Mouse (Mus musculus): ENCODE measurements at regions not wholly inside any gene's neighbourhood (a gene's known extent, or its start where the extent isn't known, plus 50 kb on each side); places are given as distances from the start of the nearest gene placed in this dataset.

- in situ Hi-C loops (cut with MboI; ENCODE audit: unreplicated experiment in 2 of 2): loop anchor here in 1 of 2 experiments (25.0 kb wide), 1 partner anchor 119 kb away; no protein-coding TSS in a partner anchor
Observed at GRCm38 (mm10) chr3:15181111-15181510, 151.0 kb downstream of the Gm9733 start.

GRCm38 (mm10) chr3:15186731-15187130, 145.4 kb downstream of the Gm9733 start:
- in situ Hi-C loops (cut with MboI; ENCODE audit: unreplicated experiment in 2 of 2): loop anchor here in 1 of 2 experiments (25.0 kb wide), 1 partner anchor 124 kb away; no protein-coding TSS in a partner anchor

- in situ Hi-C loops (cut with MboI; ENCODE audit: unreplicated experiment in 2 of 2): loop anchor here (5.0 to 25.0 kb wide), 3 partner anchors 132 to 307 kb away; partner anchors contain the start of gene Car2 (in 2 of the 2)
Observed at GRCm38 (mm10) chr3:15194362-15194761, 137.7 kb downstream of the Gm9733 start.

- in situ Hi-C loops (cut with MboI; ENCODE audit: unreplicated experiment in 2 of 2): loop anchor here (5.0 to 25.0 kb wide), 3 partner anchors 134 to 519 kb away; no protein-coding TSS in a partner anchor
Observed at GRCm38 (mm10) chr3:15196101-15196500, 136.0 kb downstream of the Gm9733 start.

GRCm38 (mm10) chr3:15198086-15198485, 134.0 kb downstream of the Gm9733 start:
- in situ Hi-C loops (cut with MboI; ENCODE audit: unreplicated experiment in 2 of 2): loop anchor here (5.0 to 25.0 kb wide), 3 partner anchors 136 to 521 kb away; no protein-coding TSS in a partner anchor

- in situ Hi-C loops (cut with MboI; ENCODE audit: unreplicated experiment in 2 of 2): loop anchor here (5.0 to 10.0 kb wide), 2 partner anchors 37 to 84 kb away; no protein-coding TSS in a partner anchor
Observed at GRCm38 (mm10) chr3:15200309-15200708, 131.8 kb downstream of the Gm9733 start.

- in situ Hi-C loops (cut with MboI; ENCODE audit: unreplicated experiment in 2 of 2): loop anchor here (5.0 to 10.0 kb wide), 2 partner anchors 36 to 84 kb away; no protein-coding TSS in a partner anchor
Observed at GRCm38 (mm10) chr3:15200990-15201389, 131.1 kb downstream of the Gm9733 start.

GRCm38 (mm10) chr3:15202760-15203159, 129.3 kb downstream of the Gm9733 start:
- in situ Hi-C loops (cut with MboI; ENCODE audit: unreplicated experiment in 2 of 2): loop anchor here (5.0 to 10.0 kb wide), 2 partner anchors 35 to 82 kb away; no protein-coding TSS in a partner anchor

- in situ Hi-C loops (cut with MboI; ENCODE audit: unreplicated experiment in 2 of 2): loop anchor here (10.0 kb wide), 1 partner anchor 79 kb away; no protein-coding TSS in a partner anchor
Observed at GRCm38 (mm10) chr3:15205266-15206229, 126.6 kb downstream of the Gm9733 start.

- in situ Hi-C loops (cut with MboI; ENCODE audit: unreplicated experiment in 2 of 2): no loop called here
Observed at GRCm38 (mm10) chr3:15212357-15212756, 119.7 kb downstream of the Gm9733 start.

GRCm38 (mm10) chr3:15217591-15217990, 114.5 kb downstream of the Gm9733 start:
- in situ Hi-C loops (cut with MboI; ENCODE audit: unreplicated experiment in 2 of 2): no loop called here

- in situ Hi-C loops (cut with MboI; ENCODE audit: unreplicated experiment in 2 of 2): no loop called here
Observed at GRCm38 (mm10) chr3:15219275-15219674, 112.8 kb downstream of the Gm9733 start.

- in situ Hi-C loops (cut with MboI; ENCODE audit: unreplicated experiment in 2 of 2): no loop called here
Observed at GRCm38 (mm10) chr3:15223266-15223665, 108.8 kb downstream of the Gm9733 start.

GRCm38 (mm10) chr3:15224452-15224851, 107.7 kb downstream of the Gm9733 start:
- in situ Hi-C loops (cut with MboI; ENCODE audit: unreplicated experiment in 2 of 2): no loop called here

GRCm38 (mm10) chr3:15228641-15229040, 103.5 kb downstream of the Gm9733 start:
- in situ Hi-C loops (cut with MboI; ENCODE audit: unreplicated experiment in 2 of 2): loop anchor here in 1 of 2 experiments (25.0 kb wide), 1 partner anchor 1341 kb away; no protein-coding TSS in a partner anchor

GRCm38 (mm10) chr3:15230204-15230603, 101.9 kb downstream of the Gm9733 start:
- in situ Hi-C loops (cut with MboI; ENCODE audit: unreplicated experiment in 2 of 2): loop anchor here in 1 of 2 experiments (25.0 kb wide), 1 partner anchor 1343 kb away; no protein-coding TSS in a partner anchor

GRCm38 (mm10) chr3:15231433-15231832, 100.7 kb downstream of the Gm9733 start:
- in situ Hi-C loops (cut with MboI; ENCODE audit: unreplicated experiment in 2 of 2): loop anchor here in 1 of 2 experiments (25.0 kb wide), 1 partner anchor 1344 kb away; no protein-coding TSS in a partner anchor

- in situ Hi-C loops (cut with MboI; ENCODE audit: unreplicated experiment in 2 of 2): loop anchor here (5.0 to 25.0 kb wide), 2 partner anchors 36 to 1351 kb away; no protein-coding TSS in a partner anchor
Observed at GRCm38 (mm10) chr3:15237817-15238432, 94.2 kb downstream of the Gm9733 start.

- in situ Hi-C loops (cut with MboI; ENCODE audit: unreplicated experiment in 2 of 2): loop anchor here (5.0 to 25.0 kb wide), 5 partner anchors 370 to 1355 kb away; no protein-coding TSS in a partner anchor
Observed at GRCm38 (mm10) chr3:15242388-15242787, 89.7 kb downstream of the Gm9733 start.

- in situ Hi-C loops (cut with MboI; ENCODE audit: unreplicated experiment in 2 of 2): loop anchor here (5.0 to 25.0 kb wide), 5 partner anchors 371 to 1356 kb away; no protein-coding TSS in a partner anchor
Observed at GRCm38 (mm10) chr3:15243584-15243983, 88.5 kb downstream of the Gm9733 start.
